Mouse (Mus musculus) G1E (cell line): ENCODE measurements around the gene Eps8.

Experiments
- CTCF ChIP-seq: IDR thresholded peaks from 2 replicates; pipeline ENCODE4 v1.5.1; 2012; ENCODE audit warnings: low read depth, low read length, inconsistent platforms, mixed read lengths
- GATA1 ChIP-seq: IDR thresholded peaks from 2 replicates; pipeline ENCODE4 v1.6.1; 2012; ENCODE audit warnings: borderline replicate concordance, low read length, inconsistent platforms, mixed read lengths
- GATA2 ChIP-seq: IDR thresholded peaks from 2 replicates; pipeline ENCODE4 v1.6.1; 2012; ENCODE audit warnings: low read depth, low read length, inconsistent platforms, borderline replicate concordance
- POLR2AphosphoS5 ChIP-seq: IDR thresholded peaks from 2 replicates; pipeline ENCODE4 v1.6.1; 2012; ENCODE audit warnings: low read depth, low read length, inconsistent platforms; ENCODE audit not compliant: insufficient replicate concordance
- TAL1 ChIP-seq: conservative IDR thresholded peaks from 2 replicates; pipeline ENCODE4 v1.6.1; 2012; ENCODE audit warnings: low read depth, low read length, inconsistent platforms, mixed read lengths

DNA sequence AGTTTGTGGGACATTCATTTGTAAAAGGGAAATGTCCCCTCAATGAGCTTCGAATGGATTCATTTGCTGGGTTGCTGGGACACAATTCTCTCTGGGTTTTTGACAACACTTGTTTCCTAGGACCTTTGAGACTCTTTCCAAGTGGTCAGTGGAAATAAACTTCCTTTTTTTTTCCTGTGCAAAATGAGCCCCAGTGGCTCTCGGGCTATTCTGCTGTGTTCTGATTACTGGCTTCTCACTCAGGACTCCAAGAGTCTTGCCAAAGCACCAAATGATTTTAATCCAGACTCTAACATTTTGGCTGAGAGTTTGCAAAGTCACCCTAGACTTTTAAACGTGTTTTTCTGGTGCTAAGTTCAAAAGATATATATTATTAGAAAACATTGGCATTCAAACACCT lies 10.3 kb upstream of the Eps8 start:
- no peak for TF ChIP-seq CTCF
- no peak for TF ChIP-seq TAL1
- no peak for TF ChIP-seq POLR2AphosphoS5
- no peak for TF ChIP-seq GATA2
- no peak for TF ChIP-seq GATA1
